ENCODE assay signal across 8 mouse cellular contexts in the genomic region with DNA sequence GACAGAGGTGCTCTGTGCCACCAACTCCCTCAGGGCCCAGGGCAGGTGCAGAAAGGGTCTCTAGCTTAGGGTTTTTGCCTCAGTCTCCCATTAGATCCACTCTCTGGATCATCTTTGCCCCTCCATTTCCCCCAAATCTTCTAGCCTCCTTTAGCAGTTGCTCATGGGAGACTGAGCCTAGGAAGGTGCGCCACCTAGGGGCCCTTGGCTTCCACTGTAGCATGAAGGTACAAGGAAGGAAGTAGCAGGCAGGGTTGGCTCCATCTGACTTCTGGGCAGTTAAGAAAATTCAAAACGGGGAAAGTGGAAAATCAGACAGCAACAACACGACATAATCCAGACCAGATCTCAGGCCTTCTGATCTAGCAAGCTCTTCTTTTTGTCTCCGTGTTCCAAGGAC. TPM values are rescaled to one million over a fixed set of nuclear protein-coding genes. Genes with fewer than 3 reads are reported as not detected.
A peak's percentile ranks its signal among the peaks of the same experiment; 100 is the strongest.
DNase-seq lines count a peak whose midpoint lies in the region; ATAC-seq and TF ChIP-seq lines count a peak whose summit lies in the region.

No protein-coding gene starts in this region.

- no peaks in the 10 kb centered on the region for H3K9me3 ChIP-seq in intestine, embryonic 14.5 days (ENCODE audit: control insufficient read depth, low read length)
- H3K9me3 ChIP-seq in intestine, embryonic 15.5 days = no peaks in the 10 kb centered on the region

- no peak overlapping the region for H3K27ac ChIP-seq in intestine, embryonic 14.5 days (ENCODE audit: low read depth)
- H3K27ac ChIP-seq in intestine, embryonic 15.5 days = no peak overlapping the region
- no peak overlapping the region for H3K27ac ChIP-seq in cortical plate, adult 2 months (ENCODE audit: insufficient read depth, low read length)

- H3K36me3 ChIP-seq in intestine, embryonic 14.5 days (ENCODE audit: control insufficient read depth, insufficient read depth, low read length) = no peaks in the 10 kb centered on the region
- H3K36me3 ChIP-seq in intestine, embryonic 15.5 days = no peaks in the 10 kb centered on the region
- H3K36me3 ChIP-seq in myocyte (ENCODE audit: control insufficient read depth, insufficient read depth) = no peaks in the 10 kb centered on the region

- no peak overlapping the region for H3K9ac ChIP-seq in intestine, embryonic 14.5 days (ENCODE audit: low read length)
- no peak overlapping the region for H3K9ac ChIP-seq in intestine, embryonic 15.5 days

- no peak overlapping the region for H3K4me3 ChIP-seq in intestine, embryonic 14.5 days (ENCODE audit: low read depth, low read length)
- H3K4me3 ChIP-seq in intestine, embryonic 15.5 days (replicated peaks) = no peak overlapping the region
- no peak overlapping the region for H3K4me3 ChIP-seq in cortical plate, adult 2 months (ENCODE audit: insufficient read depth, low read length)
- no peak overlapping the region for H3K4me3 ChIP-seq in myocyte

- intact Hi-C loops in gastrocnemius, postnatal 14 days (cut with DNase I; ENCODE audit: low total_unique reads) = loop anchor here (5.0 kb wide), 1 partner anchor 141 kb away; no protein-coding TSS in a partner anchor

- peak; percentile 89 for TF ChIP-seq CTCF in cortical plate, adult 2 months (IDR thresholded peaks at IDR 0.05; ENCODE audit: extremely low read depth, insufficient read depth, low read length)

- H3ac ChIP-seq in myocyte (ENCODE audit: control insufficient read depth, insufficient read length) = no peak overlapping the region

- H3K4me2 ChIP-seq in intestine, embryonic 14.5 days (ENCODE audit: low read length) = no peak overlapping the region
- H3K4me2 ChIP-seq in intestine, embryonic 15.5 days (replicated peaks) = no peak overlapping the region
- H3K4me2 ChIP-seq in myocyte (ENCODE audit: low read depth) = peak overlapping the region; percentile 68

- 5% methylated on average over 4 of the region's 4 CpGs for WGBS in intestine, embryonic 14.5 days
- WGBS in intestine, embryonic 15.5 days = 7% methylated on average over 4 of the region's 4 CpGs

- no peak for TF ChIP-seq POLR2A in cortical plate, adult 2 months (IDR thresholded peaks at IDR 0.05; ENCODE audit: extremely low read depth, insufficient read depth, low read length)
- no peak for TF ChIP-seq POLR2A in myocyte (IDR thresholded peaks at IDR 0.05; ENCODE audit: insufficient read length, low read depth)

- no peaks in the 10 kb centered on the region for H3K27me3 ChIP-seq in intestine, embryonic 14.5 days (replicated peaks; ENCODE audit: control insufficient read depth, insufficient read depth, low read length)
- H3K27me3 ChIP-seq in intestine, embryonic 15.5 days (replicated peaks) = no peaks in the 10 kb centered on the region; the same call in 1 of the 2 replicates
- H3K27me3 ChIP-seq in myocyte (ENCODE audit: control insufficient read depth, insufficient read depth, insufficient read length) = no peaks in the 10 kb centered on the region

- H3K4me1 ChIP-seq in intestine, embryonic 14.5 days (replicated peaks; ENCODE audit: control insufficient read depth, insufficient read depth, low read length) = peaks cover 7% of the 10 kb centered on the region; the same call in 1 of the 2 replicates
- H3K4me1 ChIP-seq in intestine, embryonic 15.5 days (replicated peaks) = peaks cover 11% of the 10 kb centered on the region; the same call in 1 of the 2 replicates
- peaks cover 10% of the 10 kb centered on the region for H3K4me1 ChIP-seq in cortical plate, adult 2 months (ENCODE audit: control insufficient read depth, insufficient read depth, low read length)

- ATAC-seq in intestine, embryonic 14.5 days (replicated peaks; ENCODE audit: low FRiP score, low TSS enrichment, low read depth) = 0 out of 2 replicates have a peak, but pooled peaks have one; percentile 45
- no peak; the same call in 1 of the 2 replicates for ATAC-seq in intestine, embryonic 15.5 days

- DNase-seq in intestine, embryonic 14.5 days (ENCODE audit: low spot score) = peak; percentile 78
- DNase-seq in adrenal gland, adult 18-20 months (ENCODE audit: low spot score in 2 of 2) = peak; percentile 51 to 53
- DNase-seq in gastrocnemius, postnatal 14 days = peak; percentile 63
- DNase-seq in layer of hippocampus, postnatal 25 days (ENCODE audit: extremely low spot score in 1 of 2, low spot score in 1 of 2) = peak; percentile 55 to 77
- DNase-seq in testis, postnatal 14 days (ENCODE audit: low spot score) = peak; percentile 47

- H3K79me2 ChIP-seq in myocyte (ENCODE audit: control insufficient read depth, insufficient read depth) = no peaks in the 10 kb centered on the region

TF ChIP-seq in myocyte, 11 proteins besides CTCF, POLR2A, EP300 and RAD21:
- TF ChIP-seq CEBPB (IDR thresholded peaks at IDR 0.05; ENCODE audit: insufficient read depth, poor library complexity, severe bottlenecking) (no peak), SRF (IDR thresholded peaks at IDR 0.05; ENCODE audit: control insufficient read depth, insufficient read length, low read depth) (no peak), TCF12 (IDR thresholded peaks at IDR 0.05; ENCODE audit: insufficient read depth, poor library complexity, severe bottlenecking) (no peak), REST (IDR thresholded peaks at IDR 0.05; ENCODE audit: insufficient read depth, insufficient read length) (no peak), MAX (IDR thresholded peaks at IDR 0.05; ENCODE audit: low read depth) (no peak), MYOD1 (IDR thresholded peaks at IDR 0.05; ENCODE audit: control insufficient read depth in 1 of 3, insufficient read length in 2 of 3, low read depth in 2 of 3) (no peak), TCF3 (IDR thresholded peaks at IDR 0.05; ENCODE audit: insufficient read length, low read depth) (no peak), USF1 (IDR thresholded peaks at IDR 0.05; ENCODE audit: low read depth) (no peak), MYOG (IDR thresholded peaks at IDR 0.05; ENCODE audit: control insufficient read depth in 1 of 3, insufficient read depth in 1 of 3, insufficient read length in 2 of 3, low read depth in 2 of 3) (no peak)

RNA-seq across cellular contexts. Expression of gene Scmh1, which starts 36.4 kb away (rescaled TPM):
- polyA plus RNA-seq in intestine, embryonic 14.5 days (2014; fragmentation: Nextera tagmentation; extraction: Ambion mirVana) = 36.6 and 43.3 TPM in 2 replicates
- polyA plus RNA-seq in intestine, embryonic 15.5 days (2015; fragmentation: Nextera tagmentation; extraction: Ambion mirVana) = 27.5 and 29.1 TPM in 2 replicates
- 10 to 100 TPM; 30.6 to 32.8 TPM for total RNA-seq in adrenal gland, adult 18-20 months (2021)
- 87.7 and 97.5 TPM in 2 replicates for polyA plus RNA-seq in cortical plate, adult 2 months (2012; rRNA removed)
- 10 to 100 TPM; 32.2 to 32.5 TPM for total RNA-seq in gastrocnemius, postnatal 14 days (2021)
- 100 to 1,000 TPM in 1 of 2 experiments, 10 to 100 TPM in 1; 92.6 to 106 TPM for total RNA-seq in layer of hippocampus, postnatal 25 days (2021)
- polyA plus RNA-seq in myocyte (2012; fragmentation: generic; extraction: Trizol) = 27.4 TPM
